Mouse (Mus musculus): ENCODE measurements around the gene Ankrd34a.

The Ankrd34a gene

DNA sequence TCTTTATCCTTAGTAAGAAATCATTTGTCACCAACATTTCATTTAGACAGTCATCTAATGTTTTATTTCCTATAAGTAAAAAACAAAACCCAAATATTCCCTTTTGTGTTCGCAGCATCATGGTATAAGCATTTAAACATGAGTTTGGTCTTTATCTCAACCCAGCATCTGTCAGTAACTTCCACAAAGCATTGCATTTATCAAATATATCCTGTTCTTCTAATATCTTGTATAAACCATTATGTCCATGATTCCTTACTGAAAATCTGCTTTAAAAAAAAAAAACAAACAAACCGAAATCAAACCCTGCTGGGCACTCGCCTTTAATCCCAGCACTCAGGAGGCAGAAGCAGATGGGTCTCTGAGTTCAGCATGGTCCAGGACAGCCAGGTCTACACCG, 10.2 kb downstream of the Ankrd34a start:
- DNase-seq (ENCODE audit: low spot score in 2 of 2): no peak

DNA sequence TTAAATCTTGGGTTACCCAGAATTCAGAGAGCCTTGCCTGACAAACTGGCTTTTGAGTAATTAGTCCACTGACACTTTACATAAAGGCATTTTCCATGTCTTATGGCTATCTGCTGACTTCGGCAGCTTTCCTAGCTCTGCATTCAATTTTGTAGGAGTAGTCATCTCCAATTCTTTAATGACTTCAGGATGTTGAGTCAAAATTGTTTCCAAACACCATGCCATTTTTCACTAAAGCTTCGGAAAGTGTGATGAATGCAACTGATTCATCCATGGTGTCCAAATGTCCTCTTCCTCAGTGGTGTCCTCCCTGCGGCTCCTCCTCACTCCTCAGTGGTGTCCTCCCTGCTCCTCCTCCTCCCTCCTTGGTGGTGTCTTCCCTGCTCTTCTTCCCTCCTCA, 21.5 kb downstream of the Ankrd34a start:
- no peak for DNase-seq (ENCODE audit: low spot score in 2 of 2)

DNA sequence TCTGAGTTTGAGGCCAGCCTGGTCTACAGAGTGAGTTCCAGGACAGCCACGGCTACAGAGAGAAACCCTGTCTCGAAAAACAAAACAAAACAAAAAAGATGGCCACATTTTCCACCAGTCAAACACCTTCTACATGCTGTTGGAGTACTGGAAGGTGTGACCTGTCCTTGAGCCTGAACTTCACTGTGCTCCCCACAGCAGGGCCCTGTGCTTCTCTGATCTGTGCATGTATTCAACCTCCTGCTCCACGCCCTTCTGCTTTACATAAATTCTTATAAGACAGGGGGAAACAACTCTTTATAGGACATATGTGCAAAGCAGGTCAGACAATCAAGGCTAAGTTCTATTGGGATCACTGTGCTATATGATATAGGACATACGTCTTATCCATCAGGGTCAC, 26.8 kb downstream of the Ankrd34a start:
- DNase-seq (ENCODE audit: low spot score in 2 of 2): no peak

DNA sequence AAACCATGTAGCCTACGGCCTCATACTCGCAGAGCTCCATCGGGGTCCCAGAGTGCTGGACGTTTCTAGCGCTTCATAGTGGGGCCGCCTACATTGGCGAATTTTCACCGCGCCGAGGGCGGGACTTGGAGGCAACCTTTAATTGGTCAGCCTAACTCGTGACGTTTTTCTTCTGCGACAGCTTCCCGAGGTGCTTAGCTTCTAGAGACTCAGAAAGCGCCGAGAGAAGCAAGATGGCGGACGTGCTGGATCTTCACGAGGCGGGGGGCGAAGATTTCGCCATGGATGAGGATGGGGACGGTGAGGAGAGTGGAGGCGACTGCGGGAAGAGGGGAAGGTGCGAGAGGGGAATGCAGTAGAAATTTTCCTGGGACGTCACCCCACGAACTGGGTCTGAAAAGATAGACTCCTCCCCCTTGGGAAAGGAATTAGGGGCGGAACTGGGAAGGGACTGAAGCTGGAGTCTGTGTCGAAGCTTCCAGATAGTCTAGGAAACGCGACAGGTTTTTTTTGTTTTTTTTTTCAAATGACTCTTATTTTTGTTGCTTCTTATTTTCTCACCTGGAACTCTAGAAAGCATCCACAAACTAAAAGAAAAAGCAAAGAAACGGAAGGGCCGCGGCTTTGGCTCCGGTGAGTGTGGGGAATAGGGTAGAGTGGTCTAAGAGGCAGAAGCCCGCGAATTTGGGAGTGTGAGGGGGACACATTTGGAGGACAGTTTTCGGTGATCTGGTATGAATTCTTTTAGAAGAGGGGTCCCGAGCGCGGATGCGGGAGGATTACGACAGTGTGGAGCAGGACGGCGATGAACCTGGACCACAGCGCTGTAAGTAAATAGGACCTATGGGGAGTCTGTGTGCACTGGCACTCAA, 33.5 kb downstream of the Ankrd34a start, which contains the start of gene Rbm8a:
TSS of gene Rbm8a (plus strand) at position 205 of the 872 bp plus-strand sequence.
- DNase-seq (ENCODE audit: low spot score in 2 of 2): peak; percentile 98 to 99

DNA sequence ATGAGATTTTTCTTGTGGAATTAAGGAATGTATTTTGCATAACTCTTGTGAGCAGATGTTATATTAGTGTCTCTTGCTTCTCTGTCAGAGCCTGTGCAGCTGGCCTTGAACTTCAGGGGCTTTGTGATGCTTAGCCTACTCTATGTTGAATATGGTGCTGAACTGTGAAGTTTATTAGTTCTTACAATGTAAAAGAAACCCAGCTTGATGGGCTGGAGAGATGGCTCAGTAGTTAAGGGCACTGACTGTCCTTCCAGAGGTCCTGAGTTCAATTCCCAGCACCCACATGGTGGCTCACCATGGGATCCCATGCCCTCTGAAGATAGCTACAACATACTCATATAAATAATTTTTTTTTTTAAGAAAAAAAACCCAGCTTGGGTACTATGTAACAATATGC, 35.6 kb downstream of the Ankrd34a start:
- DNase-seq (ENCODE audit: low spot score in 2 of 2): no peak

DNA sequence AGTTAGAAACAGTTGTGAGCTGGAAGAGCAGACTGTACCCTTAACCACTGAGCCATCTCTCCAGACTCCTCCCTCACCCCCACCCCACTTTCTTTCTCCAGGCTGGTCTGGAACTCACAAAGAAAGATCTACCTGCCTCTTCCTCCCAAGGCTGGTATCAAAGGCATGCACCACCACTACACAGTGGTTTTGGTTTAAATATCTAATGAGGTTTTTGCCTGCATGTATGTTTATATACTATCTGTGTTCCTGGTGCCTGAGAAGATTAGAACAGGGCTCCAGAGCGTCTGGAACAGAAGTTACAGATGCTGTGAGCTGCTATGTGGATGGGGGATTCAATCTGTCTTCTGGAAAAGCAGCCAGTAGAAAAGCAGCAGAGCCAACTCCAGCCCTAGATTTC, 37.6 kb downstream of the Ankrd34a start:
- no peak for DNase-seq (ENCODE audit: low spot score in 2 of 2)

DNA sequence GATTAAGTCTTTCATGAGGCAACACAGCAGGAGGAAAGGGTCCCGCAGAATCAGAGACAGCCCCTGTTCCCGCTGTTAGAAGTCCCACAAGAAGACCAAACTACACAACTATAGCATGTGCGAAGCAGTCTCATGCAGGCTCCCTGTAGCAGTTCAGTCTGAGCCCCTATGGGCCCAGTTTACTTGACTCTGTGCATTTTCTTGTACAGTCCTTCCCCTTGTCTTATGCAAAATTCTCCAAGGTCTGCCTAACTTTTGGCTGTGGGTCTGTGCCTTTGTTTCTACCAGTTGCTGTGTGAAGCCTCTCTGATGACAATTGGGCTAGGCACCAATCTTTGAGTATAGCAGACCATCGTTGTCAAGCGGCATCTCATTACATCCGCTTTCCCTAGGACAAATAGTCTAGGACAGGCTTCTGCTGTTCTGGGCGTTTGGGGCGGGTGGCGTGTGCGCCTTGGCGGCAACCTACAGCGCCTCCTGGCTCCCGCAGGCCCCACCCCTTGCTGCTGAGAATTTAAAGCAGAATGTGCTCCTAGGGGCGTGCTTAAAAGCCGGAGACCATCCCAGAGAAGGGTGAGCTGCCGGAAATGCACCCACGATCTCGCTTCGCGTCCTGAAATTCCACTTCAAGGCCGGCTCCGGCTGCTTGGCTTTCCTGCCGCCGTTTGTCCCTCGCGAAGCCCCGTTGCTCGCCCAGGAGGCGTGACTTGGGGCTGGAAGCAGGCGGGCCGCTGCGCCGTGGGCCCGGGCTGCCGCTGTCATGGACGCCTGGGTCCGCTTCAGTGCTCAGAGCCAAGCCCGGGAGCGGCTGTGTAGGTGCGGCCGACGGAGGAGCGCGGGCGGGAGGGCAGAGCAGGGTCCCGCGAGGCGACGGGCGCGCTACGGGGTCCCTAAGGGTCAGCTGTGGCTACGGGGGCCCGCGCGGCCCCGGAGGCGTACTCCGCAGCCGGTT, 38.8 kb downstream of the Ankrd34a start, which contains the start of the genes Pex11b and Gm42957:
TSS of gene Pex11b (plus strand) at position 449 of the 952 bp plus-strand sequence.
TSS of gene Gm42957 (plus strand) at position 547 of the 952 bp plus-strand sequence.
- peak; percentile 90 to 93 for DNase-seq (ENCODE audit: low spot score in 2 of 2)

DNA sequence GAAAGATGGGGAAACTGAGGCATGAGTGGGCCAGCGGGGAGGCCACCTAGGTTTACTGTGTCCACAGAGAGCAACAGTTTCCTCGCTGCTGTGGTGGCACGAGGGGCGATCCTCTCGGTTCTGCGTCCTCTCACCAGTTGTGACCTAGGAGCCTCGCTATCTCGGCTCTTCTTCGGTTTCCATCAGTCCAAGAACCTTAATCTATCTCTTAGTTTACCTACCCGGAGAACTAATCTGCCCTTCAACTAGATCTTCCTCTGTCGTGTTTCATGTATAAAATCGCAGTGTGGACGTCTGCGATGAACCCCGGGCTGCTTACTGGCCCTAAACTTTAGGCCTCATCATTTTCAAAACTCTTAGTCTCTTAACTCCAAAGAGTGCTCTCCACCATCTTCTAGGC, 39.5 kb downstream of the Ankrd34a start:
- DNase-seq (ENCODE audit: low spot score in 2 of 2): peak in 1 of 2 experiments; percentile 14

DNA sequence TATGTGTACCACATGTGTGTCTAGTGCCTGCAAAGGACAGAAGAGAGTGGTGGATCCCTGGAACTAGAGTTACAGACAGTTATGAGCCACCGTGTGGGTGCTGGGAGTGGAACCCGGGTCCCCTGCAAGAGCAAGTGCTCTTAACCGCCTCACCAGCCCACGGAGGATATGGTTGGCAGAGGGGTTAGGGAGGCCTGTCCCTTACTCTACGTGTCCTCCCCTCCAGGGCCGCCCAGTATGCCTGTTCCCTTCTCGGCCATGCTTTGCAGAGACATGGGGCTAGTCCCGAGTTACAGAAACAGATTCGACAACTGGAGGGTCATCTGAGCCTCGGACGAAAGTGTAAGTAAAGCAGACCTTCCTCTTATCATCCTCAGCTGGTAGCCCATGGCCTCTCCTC, 40.0 kb downstream of the Ankrd34a start:
- no peak for DNase-seq (ENCODE audit: low spot score in 2 of 2)

DNA sequence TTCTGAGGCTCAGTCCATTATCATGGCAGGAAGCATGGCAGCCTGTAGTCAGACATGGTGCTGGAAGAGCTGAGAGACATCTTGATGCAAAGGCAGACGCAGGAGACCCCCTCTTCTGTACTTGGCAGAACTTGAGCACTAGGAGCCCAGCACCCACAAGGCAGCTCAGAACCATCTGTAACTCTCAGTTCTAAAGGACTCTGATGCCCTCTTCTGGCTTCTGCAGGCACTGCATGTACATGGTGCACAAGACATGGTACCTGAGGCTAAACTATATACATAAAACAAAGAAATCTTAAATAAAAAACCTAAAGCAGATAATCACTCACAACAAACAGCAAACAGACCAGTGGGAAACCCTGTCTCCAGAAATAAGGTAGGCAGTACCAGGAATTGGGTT, 42.8 kb downstream of the Ankrd34a start:
- DNase-seq (ENCODE audit: low spot score in 2 of 2): peak; percentile 71 to 76

DNA sequence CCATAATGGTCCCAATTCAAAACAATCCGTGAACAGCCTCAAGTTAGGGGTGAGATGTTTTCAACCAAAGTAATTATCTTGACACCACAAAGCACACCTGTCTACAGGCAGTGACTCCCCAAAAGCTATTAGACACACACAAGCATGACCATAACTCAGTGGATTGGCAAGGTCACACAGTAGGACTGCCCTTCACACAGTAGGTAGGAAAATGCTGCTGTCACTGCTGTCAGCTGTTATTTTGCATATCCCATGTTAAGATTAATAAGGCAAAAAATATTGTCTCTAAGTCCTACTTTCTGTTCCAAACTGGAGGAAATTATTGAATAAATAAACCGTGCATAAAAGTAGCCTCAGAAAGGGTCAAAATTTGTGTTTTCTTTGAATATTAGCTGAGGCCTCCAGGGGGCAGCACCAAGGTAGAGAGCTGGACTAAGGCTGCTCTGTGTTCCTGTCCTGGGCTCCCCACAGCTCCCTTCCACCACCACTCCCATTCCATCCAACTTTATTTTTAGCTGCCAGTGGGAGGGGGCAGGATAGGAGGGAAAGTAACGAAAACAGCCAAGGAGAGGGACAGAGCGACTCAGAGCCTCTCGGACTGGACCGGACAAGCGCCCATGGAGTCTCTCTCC, 48.7 kb downstream of the Ankrd34a start, which contains the start of gene Itga10:
TSS of gene Itga10 (plus strand) at position 567 of the 632 bp plus-strand sequence.
- peak; percentile 27 to 36 for DNase-seq (ENCODE audit: low spot score in 2 of 2)

DNA sequence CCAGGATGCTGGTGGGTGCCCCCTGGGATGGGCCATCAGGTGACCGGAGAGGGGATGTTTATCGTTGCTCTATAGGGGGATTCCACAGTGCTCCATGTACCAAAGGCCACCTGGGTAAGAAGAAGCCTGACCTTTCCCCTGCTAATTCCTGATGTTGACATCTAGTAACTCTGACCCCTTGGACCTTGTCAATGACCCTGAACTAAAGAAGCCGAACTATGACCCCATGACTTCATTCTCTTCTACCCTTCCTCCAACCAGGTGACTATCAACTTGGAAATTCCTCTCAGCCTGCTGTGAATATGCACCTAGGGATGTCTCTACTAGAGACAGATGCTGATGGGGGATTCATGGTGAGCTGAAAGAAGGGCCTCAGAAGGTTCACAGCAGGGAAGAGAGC, 50.9 kb downstream of the Ankrd34a start:
- DNase-seq (ENCODE audit: low spot score in 2 of 2): no peak
